Mouse (Mus musculus): ENCODE data around the gene Zfp276.

GRCm38 (mm10) chr8:123215430-123215829, 38.6 kb upstream of the Zfp276 start:
- no peak for TF ChIP-seq CHD2 (IDR thresholded peaks at IDR 0.05; ENCODE audit: low read depth, low read length)
- TF ChIP-seq ZNF384 (IDR thresholded peaks at IDR 0.05; ENCODE audit: low read depth, low read length) = no peak
- TF ChIP-seq MAFK (IDR thresholded peaks at IDR 0.05; ENCODE audit: insufficient read depth, low read depth, low read length) = no peak
- no peak for TF ChIP-seq HCFC1 (IDR thresholded peaks at IDR 0.05; ENCODE audit: borderline replicate concordance, insufficient read depth, low read length)
- TF ChIP-seq ZC3H11A (IDR thresholded peaks at IDR 0.05; ENCODE audit: borderline replicate concordance, low read depth, low read length) = no peak
